21 mouse cellular contexts compared by ENCODE assay signal in the genomic region with DNA sequence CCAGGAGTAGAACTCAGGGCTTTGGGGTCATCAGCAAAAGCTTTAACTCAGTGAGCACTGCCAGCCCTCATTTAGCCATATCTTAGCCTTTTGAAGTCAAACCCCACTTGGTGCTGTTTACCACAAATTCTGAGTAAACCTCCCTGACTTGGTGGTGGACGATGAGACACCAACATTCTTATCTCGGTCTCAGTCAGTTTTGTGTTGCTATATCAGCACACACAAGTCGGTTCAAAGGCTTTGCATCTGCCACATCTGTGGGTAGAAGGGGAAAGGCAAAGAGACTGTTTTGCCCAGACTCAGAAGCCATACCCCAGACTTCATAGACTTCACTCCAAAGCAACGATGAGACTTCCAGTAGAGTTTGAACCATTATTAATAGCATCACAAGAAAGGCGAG. TPM values are rescaled to one million over a fixed set of nuclear protein-coding genes. Genes with fewer than 3 reads are reported as not detected.
DNase-seq lines count a peak whose midpoint lies in the region; ATAC-seq and TF ChIP-seq lines count a peak whose summit lies in the region.
"Had no signal": no experiment of that assay in that cellular context is flagged by ENCODE, and none has a peak within 500 bp of the region (broad histone marks: within the 10 kb centered on the region; RNA-seq: fewer than 3 reads in every experiment).

No protein-coding gene starts in this region.

- H3K4me3 ChIP-seq in liver, embryonic 11.5 days (ENCODE audit: low read depth, low read length) = no peak overlapping the region
- H3K4me3 ChIP-seq in liver, embryonic 12.5 days = no peak overlapping the region
- H3K4me3 ChIP-seq in E14TG2a.4 (replicated peaks; ENCODE audit: low read length) = peak overlapping the region; percentile 55; the same call in 1 of the 2 replicates
- H3K4me3 ChIP-seq: embryonic facial prominence, embryonic 12.5 days; forebrain, embryonic 15.5 days; heart, embryonic 10.5 days; hindbrain, embryonic 12.5 days had no signal

- ATAC-seq in liver, embryonic 11.5 days (replicated peaks; ENCODE audit: low FRiP score) = peak; percentile 45; the same call in 1 of the 2 replicates
- no peak for ATAC-seq in liver, embryonic 12.5 days
- ATAC-seq in megakaryocyte-erythroid progenitor cell, adult 5-6 weeks (replicated peaks; ENCODE audit: low FRiP score, low TSS enrichment, poor library complexity, severe bottlenecking) = peak; percentile 62
- no peak for ATAC-seq in monocyte, adult 5-6 weeks (replicated peaks; ENCODE audit: insufficient number of reproducible peaks, low FRiP score, low TSS enrichment, poor library complexity, severe bottlenecking)
- ATAC-seq: forebrain, embryonic 15.5 days had no signal

- no peaks in the 10 kb centered on the region for H3K9me3 ChIP-seq in liver, embryonic 11.5 days (ENCODE audit: control insufficient read depth, low read length)
- no peaks in the 10 kb centered on the region for H3K9me3 ChIP-seq in liver, embryonic 12.5 days (replicated peaks)
- no peaks in the 10 kb centered on the region for H3K9me3 ChIP-seq in E14TG2a.4 (ENCODE audit: low read length)
- H3K9me3 ChIP-seq: embryonic facial prominence, embryonic 12.5 days; forebrain, embryonic 15.5 days; heart, embryonic 10.5 days; hindbrain, embryonic 12.5 days had no signal

- DNase-seq in liver, embryonic 11.5 days (ENCODE audit: low spot score) = no peak
- DNase-seq in thymus, postnatal 0 days (ENCODE audit: low spot score) = peak; percentile 20
- DNase-seq in thymus, postnatal 4 days = no peak
- DNase-seq: adrenal gland, adult 2 months; adrenal gland, postnatal 25 days; cerebellum, adult 2 months; cerebellum, postnatal 10 days; gastrocnemius, postnatal 10 days; heart, adult 18-20 months; heart, postnatal 10 days; heart, postnatal 4 days had no signal

- H3K36me3 ChIP-seq in liver, embryonic 11.5 days (ENCODE audit: control insufficient read depth, insufficient read depth, low read length) = no peaks in the 10 kb centered on the region
- H3K36me3 ChIP-seq in liver, embryonic 12.5 days = no peaks in the 10 kb centered on the region
- H3K36me3 ChIP-seq in E14TG2a.4 (ENCODE audit: insufficient read depth, low read length) = no peaks in the 10 kb centered on the region
- H3K36me3 ChIP-seq: forebrain, embryonic 15.5 days; heart, embryonic 10.5 days had no signal

- H3K27me3 ChIP-seq in liver, embryonic 11.5 days (replicated peaks; ENCODE audit: control insufficient read depth, insufficient read depth, low read length) = no peaks in the 10 kb centered on the region
- H3K27me3 ChIP-seq in liver, embryonic 12.5 days (replicated peaks) = no peaks in the 10 kb centered on the region
- no peaks in the 10 kb centered on the region for H3K27me3 ChIP-seq in E14TG2a.4 (ENCODE audit: insufficient read depth, low read length)
- H3K27me3 ChIP-seq: CH12.LX; embryonic facial prominence, embryonic 12.5 days; forebrain, embryonic 15.5 days; hindbrain, embryonic 12.5 days had no signal

- peaks cover 3% of the 10 kb centered on the region; the same call in 1 of the 2 replicates for H3K4me1 ChIP-seq in liver, embryonic 11.5 days (replicated peaks; ENCODE audit: control insufficient read depth, insufficient read depth, low read length)
- H3K4me1 ChIP-seq in liver, embryonic 12.5 days = peaks cover 13% of the 10 kb centered on the region
- H3K4me1 ChIP-seq in E14TG2a.4 (replicated peaks; ENCODE audit: low read depth, low read length) = peaks cover 58% of the 10 kb centered on the region
- H3K4me1 ChIP-seq: forebrain, embryonic 15.5 days had no signal

- no peak for TF ChIP-seq CTCF in E14TG2a.4 (conservative IDR thresholded peaks at IDR 0.05; ENCODE audit: low read length)

- WGBS in liver, embryonic 11.5 days = 59% methylated on average over 5 of the region's 5 CpGs
- WGBS in liver, embryonic 12.5 days (ENCODE audit: insufficient replicate concordance) = 31% methylated on average over 5 of the region's 5 CpGs

- no peak overlapping the region for H3K9ac ChIP-seq in liver, embryonic 11.5 days (ENCODE audit: low read depth, low read length)
- H3K9ac ChIP-seq in liver, embryonic 12.5 days = no peak overlapping the region
- H3K9ac ChIP-seq: embryonic facial prominence, embryonic 12.5 days; forebrain, embryonic 15.5 days; hindbrain, embryonic 12.5 days had no signal

- H3K27ac ChIP-seq in liver, embryonic 11.5 days (ENCODE audit: low read depth, low read length) = no peak overlapping the region
- H3K27ac ChIP-seq in liver, embryonic 12.5 days = no peak overlapping the region
- H3K27ac ChIP-seq: embryonic facial prominence, embryonic 12.5 days; forebrain, embryonic 15.5 days; heart, embryonic 10.5 days; hindbrain, embryonic 12.5 days had no signal

- H3K4me2 ChIP-seq in liver, embryonic 11.5 days = no peak overlapping the region
- H3K4me2 ChIP-seq in liver, embryonic 12.5 days = no peak overlapping the region
- H3K4me2 ChIP-seq: embryonic facial prominence, embryonic 12.5 days; forebrain, embryonic 15.5 days; hindbrain, embryonic 12.5 days had no signal

RNA-seq across cellular contexts. Expression of gene Fbxw10, which starts 2.3 kb away (rescaled TPM):
- 0.10 and 0.15 TPM in 2 replicates for polyA plus RNA-seq in liver, embryonic 11.5 days (2014; fragmentation: Nextera tagmentation; extraction: Ambion mirVana)
- polyA plus RNA-seq in liver, embryonic 12.5 days (2016; fragmentation: Nextera tagmentation; extraction: Ambion mirVana) = 0.17 and 0.28 TPM in 2 replicates
- polyA plus RNA-seq in thymus, postnatal 0 days (2015; fragmentation: Nextera tagmentation; extraction: Ambion mirVana) = 2.1 and 3.0 TPM in 2 replicates
- 2.4 TPM in 1 of 2 replicates, not detected in the other for total RNA-seq in megakaryocyte-erythroid progenitor cell, adult 5-6 weeks (2014; fragmentation: Nextera tagmentation)
- 0.91 and 2.3 TPM in 2 replicates for total RNA-seq in megakaryocyte-erythroid progenitor cell, adult 5-6 weeks (2017)
- total RNA-seq in monocyte, adult 5-6 weeks (2017) = 0.75 to 2.6 TPM (median 2.5 TPM) in 3 replicates
- polyA plus RNA-seq: adrenal gland, adult 2 months had no signal

RNA-seq across cellular contexts. Expression of gene Trim16, which starts 24.5 kb away (rescaled TPM):
- polyA plus RNA-seq in liver, embryonic 11.5 days (2014; fragmentation: Nextera tagmentation; extraction: Ambion mirVana) = 2.2 and 3.1 TPM in 2 replicates
- 1.5 and 1.8 TPM in 2 replicates for polyA plus RNA-seq in liver, embryonic 12.5 days (2016; fragmentation: Nextera tagmentation; extraction: Ambion mirVana)
- 4.0 and 4.4 TPM in 2 replicates for polyA plus RNA-seq in thymus, postnatal 0 days (2015; fragmentation: Nextera tagmentation; extraction: Ambion mirVana)
- 7.5 and 9.7 TPM in 2 replicates for total RNA-seq in megakaryocyte-erythroid progenitor cell, adult 5-6 weeks (2014; fragmentation: Nextera tagmentation)
- 5.5 and 8.4 TPM in 2 replicates for total RNA-seq in megakaryocyte-erythroid progenitor cell, adult 5-6 weeks (2017)
- total RNA-seq in monocyte, adult 5-6 weeks (2017) = 5.9 to 8.1 TPM (median 7.3 TPM) in 3 replicates
- total RNA-seq: CH12.LX had no signal

RNA-seq across cellular contexts. Expression of gene Tvp23b, which starts 34.7 kb away (rescaled TPM):
- 49.1 and 53.7 TPM in 2 replicates for polyA plus RNA-seq in liver, embryonic 11.5 days (2014; fragmentation: Nextera tagmentation; extraction: Ambion mirVana)
- 32.2 and 35.0 TPM in 2 replicates for polyA plus RNA-seq in liver, embryonic 12.5 days (2016; fragmentation: Nextera tagmentation; extraction: Ambion mirVana)
- 51.5 and 57.7 TPM in 2 replicates for polyA plus RNA-seq in thymus, postnatal 0 days (2015; fragmentation: Nextera tagmentation; extraction: Ambion mirVana)
- 25.3 and 32.2 TPM in 2 replicates for total RNA-seq in megakaryocyte-erythroid progenitor cell, adult 5-6 weeks (2014; fragmentation: Nextera tagmentation)
- total RNA-seq in megakaryocyte-erythroid progenitor cell, adult 5-6 weeks (2017) = 47.2 and 68.9 TPM in 2 replicates
- total RNA-seq in monocyte, adult 5-6 weeks (2017) = 23.5 to 32.7 TPM (median 30.7 TPM) in 3 replicates

RNA-seq across cellular contexts. Expression of gene Zfp286, which starts 55.3 kb away (rescaled TPM):
- polyA plus RNA-seq in liver, embryonic 11.5 days (2014; fragmentation: Nextera tagmentation; extraction: Ambion mirVana) = 8.3 and 8.6 TPM in 2 replicates
- 2.8 and 3.0 TPM in 2 replicates for polyA plus RNA-seq in liver, embryonic 12.5 days (2016; fragmentation: Nextera tagmentation; extraction: Ambion mirVana)
- 16.4 and 18.9 TPM in 2 replicates for polyA plus RNA-seq in thymus, postnatal 0 days (2015; fragmentation: Nextera tagmentation; extraction: Ambion mirVana)
- total RNA-seq in megakaryocyte-erythroid progenitor cell, adult 5-6 weeks (2014; fragmentation: Nextera tagmentation) = 1.8 and 2.6 TPM in 2 replicates
- total RNA-seq in megakaryocyte-erythroid progenitor cell, adult 5-6 weeks (2017) = 0.57 TPM in 1 of 2 replicates, not detected in the other
- total RNA-seq in monocyte, adult 5-6 weeks (2017) = 3.0 TPM in 1 of 3 replicates, not detected in the others
- total RNA-seq: CH12.LX had no signal
- polyA plus RNA-seq: C2C12 had no signal

Comparison
In these comparisons a context has a peak if more than half of its experiments do, and no peak if none do; other contexts are left out.
1. ATAC-seq: peak in liver, embryonic 11.5 days (single experiment) and megakaryocyte-erythroid progenitor cell, adult 5-6 weeks (single experiment); none in liver, embryonic 12.5 days (single experiment) and monocyte, adult 5-6 weeks (single experiment).